Mouse (Mus musculus): ENCODE results near the gene Gss. TPM values are rescaled to one million over a fixed set of nuclear protein-coding genes. Genes with fewer than 3 reads are reported as not detected.

Gss gene
- total RNA-seq, 2 experiments from 2014 or later: 14.4 to 15.6 TPM

- DNase-seq: peak; percentile 77 to 89
Measured at GRCm38 (mm10) chr2:155515941-155516340, 76.7 kb downstream of the Gss start.

- peak; percentile 71 to 72 for DNase-seq
Measured at GRCm38 (mm10) chr2:155514666-155515065, 77.9 kb downstream of the Gss start.

- no peak for DNase-seq
Measured at GRCm38 (mm10) chr2:155513543-155513942, 79.1 kb downstream of the Gss start.

Small RNAs within 50 kb of the gene (microRNA-seq; reads per million reads assigned to microRNA genes)
- 4,974 to 7,831 reads per million in 2 experiments for gene Mir499

Other genes starting within 250 kb of the Gss start
- gene Pigu, start 235.4 kb downstream of the Gss start, total RNA-seq (2021): 10 to 100 TPM; 24.0 to 27.0 TPM
- gene Trp53inp2, start 211.8 kb downstream of the Gss start, total RNA-seq (2021): 100 to 1,000 TPM; 433 to 445 TPM
- 10 to 100 TPM; 20.6 to 23.4 TPM for gene Ncoa6, start 118.9 kb downstream of the Gss start, total RNA-seq (2021)
- 10 to 100 TPM; 32.1 to 42.2 TPM for gene Acss2, start 74.9 kb downstream of the Gss start, total RNA-seq (2021)
- gene Ggt7, start 74.6 kb downstream of the Gss start, total RNA-seq (2021): under 1 TPM; 0.52 to 0.59 TPM
- gene Myh7b, start 18.4 kb upstream of the Gss start, total RNA-seq (2021): 10 to 100 TPM; 23.0 to 30.1 TPM
- 10 to 100 TPM; 89.4 to 90.2 TPM for gene Trpc4ap, start 99.6 kb upstream of the Gss start, total RNA-seq (2021)
- gene Edem2, start 136.7 kb upstream of the Gss start, total RNA-seq (2021): 1 to 10 TPM; 5.0 to 8.2 TPM
- gene Gm17581, start 143.1 kb upstream of the Gss start, total RNA-seq (2021): not detected
- 1 to 10 TPM; 2.4 to 4.8 TPM for gene Procr, start 158.3 kb upstream of the Gss start, total RNA-seq (2021)
- not detected for gene Mmp24, start 182.5 kb upstream of the Gss start, total RNA-seq (2021)
- gene BC029722, start 226.6 kb upstream of the Gss start, total RNA-seq (2021): 10 to 100 TPM; 31.4 to 34.4 TPM
- 10 to 100 TPM; 59.2 to 65.6 TPM for gene Eif6, start 234.1 kb upstream of the Gss start, total RNA-seq (2021)
- gene Fam83c, start 242.0 kb upstream of the Gss start, total RNA-seq (2021): not detected